Mouse (Mus musculus) embryonic facial prominence, embryonic 11.5 days (tissue): Measurements from ENCODE around the gene Eogt. TPM values are rescaled to one million over a fixed set of nuclear protein-coding genes. Genes with fewer than 3 reads are reported as not detected.

ENCODE experiments used
- ATAC-seq: fragments of 200-750 bp; cut with Nextera tagmentation; replicated peaks from 2 replicates; pipeline ENCODE4 v1.8.0; 2017; ENCODE audit warnings: low read depth; ENCODE audit not compliant: insufficient number of reproducible peaks, low FRiP score, low TSS enrichment
- DNase-seq: peaks from one replicate; pipeline ENCODE4 v3.0.0-alpha.2; 2015; ENCODE audit warnings: low spot score
- H3K27ac ChIP-seq: fragments of 300-500 bp; sonication (generic); replicated peaks from 2 replicates; pipeline ENCODE4 v1.5.1; 2014; ENCODE audit warnings: mild to moderate bottlenecking, low read depth, low read length, control low read depth
- H3K27me3 ChIP-seq: fragments of 300-500 bp; sonication (generic); 2 replicates; pipeline ENCODE4 v1.6.1; 2014; ENCODE audit warnings: mild to moderate bottlenecking, low read length, moderate library complexity, mixed read lengths; ENCODE audit not compliant: control insufficient read depth, insufficient read depth
- H3K36me3 ChIP-seq: fragments of 300-500 bp; sonication (generic); replicated peaks from 2 replicates; pipeline ENCODE4 v1.6.1; 2014; ENCODE audit warnings: low read depth, mild to moderate bottlenecking, low read length, moderate library complexity, mixed read lengths; ENCODE audit not compliant: control insufficient read depth, insufficient read depth
- H3K4me1 ChIP-seq: fragments of 300-500 bp; sonication (generic); 2 replicates; pipeline ENCODE4 v1.6.1; 2014; ENCODE audit warnings: low read length, mixed read lengths; ENCODE audit not compliant: control insufficient read depth, insufficient read depth
- H3K4me2 ChIP-seq: fragments of 300-500 bp; sonication (generic); 2 replicates; pipeline ENCODE4 v1.6.1; 2014; ENCODE audit warnings: low read depth, mild to moderate bottlenecking, control low read depth, low read length, moderate library complexity
- H3K4me3 ChIP-seq: fragments of 300-500 bp; sonication (generic); 2 replicates; pipeline ENCODE4 v1.5.1; 2014; ENCODE audit warnings: low read depth, low read length, control low read depth
- H3K9ac ChIP-seq: fragments of 300-500 bp; sonication (generic); replicated peaks from 2 replicates; pipeline ENCODE4 v1.6.1; 2014; ENCODE audit warnings: mild to moderate bottlenecking, control low read depth, low read length
- H3K9me3 ChIP-seq: fragments of 300-500 bp; sonication (generic); replicated peaks from 2 replicates; pipeline ENCODE4 v1.6.1; 2016; ENCODE audit warnings: mild to moderate bottlenecking, low read length, inconsistent platforms, mixed read lengths; ENCODE audit not compliant: control insufficient read depth
- WGBS: fragments of 180-500 bp; shearing (Covaris S2); extraction: QIAGEN DNeasy Blood & Tissue Kit; methylation state at CpG from one replicate; pipeline ENCODE4 v1.1.7; 2014; 5-methylcytosine and 5-hydroxymethylcytosine counted together
- polyA plus RNA-seq: library from polyadenylated mRNA; unstranded; fragments of >200 nt; fragmentation: Nextera tagmentation; extraction: Ambion mirVana; gene quantifications from 2 replicates; pipeline ENCODE4 v1.2.1, GENCODE M21; 2014

Eogt gene
- polyA plus RNA-seq, 1 experiment from 2014 or later, result 5.5 TPM

DNA sequence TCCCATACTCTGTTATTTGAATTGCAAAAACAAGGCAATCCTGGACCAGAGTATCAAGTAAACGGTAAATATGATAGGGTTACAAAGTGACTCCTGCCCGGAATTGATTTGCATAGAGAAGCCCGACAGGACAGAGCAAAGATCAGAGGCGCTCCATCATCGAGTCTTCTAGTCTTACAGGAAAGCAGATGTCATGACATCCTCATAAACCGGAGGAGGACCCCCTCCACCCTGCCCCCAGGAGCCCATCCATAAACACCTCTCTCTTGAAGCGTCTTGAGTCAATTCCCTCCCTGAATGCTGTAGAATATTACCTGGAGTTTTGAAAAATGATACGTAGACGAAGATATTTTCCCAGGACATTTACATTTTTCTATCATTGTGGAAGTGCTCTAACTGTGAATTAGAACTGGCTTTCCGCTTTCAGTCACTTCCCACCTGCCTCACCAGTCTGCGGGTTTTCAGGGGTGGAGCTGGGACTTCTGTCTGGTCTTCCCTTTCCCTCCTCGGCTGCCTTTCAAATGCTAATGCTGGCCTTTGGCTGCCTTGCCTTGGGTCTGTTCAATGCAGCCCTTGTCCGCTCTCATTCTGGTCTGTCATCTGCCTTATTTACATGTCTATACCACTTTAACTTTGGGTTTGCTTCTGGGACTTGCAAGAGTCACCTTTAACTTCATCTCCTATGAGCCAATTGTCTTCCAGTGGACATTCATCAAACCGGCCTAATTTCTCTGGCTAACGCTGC is 46.9 kb downstream of the Eogt start:
- Histone ChIP-seq H3K9me3 (no peaks in the 10 kb centered on the region), H3K27me3 (no peaks in the 10 kb centered on the region), H3K36me3 (no peaks in the 10 kb centered on the region), H3K9ac (no peak overlapping the region), H3K4me1 (peaks cover 3% of the 10 kb centered on the region; the same call in 1 of the 2 replicates), H3K4me2 (peak overlapping the region; percentile 16; the same call in 1 of the 2 replicates), H3K27ac (no peak overlapping the region), H3K4me3 (no peak overlapping the region)
- DNase-seq (no peak), ATAC-seq (0 out of 2 replicates have a peak, but pooled peaks have one; percentile 40)
- WGBS, result 4% methylated on average over 15 of the region's 15 CpGs

DNA sequence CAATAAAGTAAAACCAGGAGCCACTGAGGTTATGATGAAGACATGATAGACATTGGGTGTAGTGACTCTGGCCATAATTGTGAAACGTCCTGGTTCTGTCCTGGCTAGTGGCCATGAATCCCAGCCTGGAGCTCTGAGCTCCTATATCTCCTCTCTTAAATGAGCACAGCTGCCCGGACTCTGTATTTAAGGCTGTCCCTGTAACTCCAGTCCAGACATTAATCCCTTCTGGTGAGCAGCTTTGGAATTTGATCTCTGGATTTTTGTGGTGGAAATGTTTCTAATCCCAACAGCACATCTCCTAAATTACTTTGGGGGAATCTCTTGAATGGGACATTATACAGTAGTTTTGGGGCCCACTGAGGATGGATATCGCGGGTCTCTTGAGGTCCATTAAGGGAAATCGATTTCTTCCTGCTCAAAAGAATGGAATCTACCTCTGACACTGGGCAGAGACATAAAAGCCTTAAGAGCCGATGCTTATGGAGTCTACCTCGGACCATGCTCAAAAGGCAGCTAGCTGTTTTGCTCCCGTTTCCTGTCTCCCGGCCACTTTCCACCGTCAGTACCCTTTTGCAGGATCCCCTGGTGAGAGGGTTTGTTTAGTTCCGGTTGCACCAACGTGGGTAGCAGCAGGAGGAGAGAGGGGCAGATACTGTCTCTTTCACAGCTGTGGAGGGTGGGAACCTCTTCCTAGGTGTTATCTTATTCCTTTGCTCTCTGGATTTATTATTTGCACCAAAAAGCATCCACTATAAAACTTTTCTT is 47.6 kb downstream of the Eogt start:
- DNase-seq, result peak; percentile 26
- no peaks in the 10 kb centered on the region for H3K27me3 ChIP-seq
- no peak for ATAC-seq
- no peaks in the 10 kb centered on the region for H3K9me3 ChIP-seq
- no peak overlapping the region for H3K9ac ChIP-seq
- WGBS, result 15% methylated on average over 12 of the region's 12 CpGs
- no peak overlapping the region for H3K4me3 ChIP-seq
- H3K36me3 ChIP-seq, result no peaks in the 10 kb centered on the region
- H3K4me2 ChIP-seq, result no peak overlapping the region; the same call in 1 of the 2 replicates
- H3K27ac ChIP-seq, result no peak overlapping the region
- H3K4me1 ChIP-seq, result peaks cover 3% of the 10 kb centered on the region; the same call in 1 of the 2 replicates

- ATAC-seq (no peak), DNase-seq (no peak)
- 84% methylated on average over 2 of the region's 2 CpGs for WGBS
Observed at GRCm38 (mm10) chr6:97082336-97082735, 66.6 kb downstream of the Eogt start.

DNA sequence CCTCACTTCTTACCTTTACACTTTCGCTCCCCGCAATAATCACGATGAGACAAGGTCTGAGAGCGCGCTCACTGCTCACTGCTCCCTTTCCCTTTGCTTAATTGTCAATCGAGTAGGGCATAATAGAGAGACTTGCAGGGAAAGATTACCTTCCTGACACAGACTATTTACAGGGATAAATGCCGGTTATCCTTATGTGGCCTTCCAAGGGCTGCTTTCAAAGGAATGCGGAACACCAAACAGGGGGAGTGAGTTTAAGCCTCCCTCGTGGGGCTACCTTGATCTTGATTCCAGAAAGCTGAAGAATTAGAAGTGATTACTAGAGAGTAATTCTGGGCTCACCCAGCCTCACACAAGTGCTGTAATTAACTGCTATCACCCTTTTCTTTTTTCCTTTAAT is 69.0 kb downstream of the Eogt start:
- no peaks in the 10 kb centered on the region for H3K27me3 ChIP-seq
- ATAC-seq (no peak), DNase-seq (no peak)
- H3K9me3 ChIP-seq, result no peaks in the 10 kb centered on the region
- H3K27ac ChIP-seq, result no peak overlapping the region
- no peak overlapping the region for H3K4me3 ChIP-seq
- no peak overlapping the region for H3K4me2 ChIP-seq
- no peak overlapping the region for H3K9ac ChIP-seq
- WGBS, result 40% methylated on average over 9 of the region's 9 CpGs
- no peaks in the 10 kb centered on the region for H3K4me1 ChIP-seq
- H3K36me3 ChIP-seq, result no peaks in the 10 kb centered on the region

More at GRCm38 (mm10) chr6:97082336-97082735, 66.6 kb downstream of the Eogt start:
- no peaks in the 10 kb centered on the region for H3K9me3 ChIP-seq
- H3K36me3 ChIP-seq, result no peaks in the 10 kb centered on the region
- H3K4me2 ChIP-seq, result no peak overlapping the region
- H3K27me3 ChIP-seq, result no peaks in the 10 kb centered on the region
- H3K4me3 ChIP-seq, result no peak overlapping the region
- no peaks in the 10 kb centered on the region for H3K4me1 ChIP-seq
- no peak overlapping the region for H3K9ac ChIP-seq
- no peak overlapping the region for H3K27ac ChIP-seq

DNA sequence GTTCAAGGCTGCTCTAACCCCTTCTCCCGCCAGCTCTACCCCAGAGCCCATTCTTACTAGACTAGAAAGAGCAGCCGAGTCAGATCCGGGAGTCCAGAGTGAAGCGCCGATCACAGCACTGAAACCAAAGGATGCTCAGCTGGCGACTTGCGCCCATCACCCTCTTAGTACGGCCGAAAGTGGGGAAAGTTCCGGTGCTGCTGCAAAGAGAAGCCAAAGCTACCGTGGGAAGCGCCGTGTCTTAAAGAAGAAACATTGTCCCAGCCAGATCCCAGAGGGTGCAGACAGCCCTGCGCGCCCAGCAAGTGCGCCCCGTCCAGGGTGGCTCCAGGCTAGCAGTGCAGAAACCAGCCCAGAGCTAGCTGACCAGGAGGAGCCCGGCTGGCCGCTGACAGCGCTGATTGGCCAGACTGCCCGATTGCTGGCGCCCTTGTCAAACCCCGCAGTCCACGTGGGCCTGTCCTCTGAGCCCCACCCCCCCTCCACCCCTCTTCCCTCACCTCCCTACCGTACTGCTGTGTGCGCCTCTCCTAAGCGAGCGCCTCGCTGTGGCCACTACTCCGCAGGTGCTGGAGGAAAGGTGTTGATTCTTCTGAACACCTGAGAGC is 88.8 kb downstream of the Eogt start, which contains the start of gene Fam19a4:
Fam19a4 (minus strand) TSS at position 340 of the 608 bp plus-strand sequence.
- peak within 1 kb of the TSS; percentile 33 for H3K4me3 ChIP-seq
- ATAC-seq (peak; percentile 86), DNase-seq (peak; percentile 77)
- H3K36me3 ChIP-seq, result no peaks in the 10 kb centered on the region
- no peaks in the 10 kb centered on the region for H3K9me3 ChIP-seq
- no peaks in the 10 kb centered on the region for H3K4me1 ChIP-seq
- H3K27ac ChIP-seq, result no peak within 1 kb of the TSS
- H3K4me2 ChIP-seq, result peak within 1 kb of the TSS; percentile 73
- under 1% methylated on average over 30 of the region's 30 CpGs for WGBS
- H3K9ac ChIP-seq, result peak within 1 kb of the TSS; percentile 32
- H3K27me3 ChIP-seq, result peaks cover 14% of the 10 kb centered on the region

Other genes with a start within 250 kb of the Eogt start
- gene Fam19a4, start 88.8 kb downstream of the Eogt start, polyA plus RNA-seq, result 1.2 and 2.8 TPM in 2 replicates
- gene Tmf1, start 29.9 kb upstream of the Eogt start, polyA plus RNA-seq, result 30.3 and 34.2 TPM in 2 replicates
- gene Uba3, start 56.5 kb upstream of the Eogt start, polyA plus RNA-seq, result 102 and 112 TPM in 2 replicates
- 33.4 and 36.1 TPM in 2 replicates for gene Arl6ip5, start 61.5 kb upstream of the Eogt start, polyA plus RNA-seq
- 0.49 and 0.58 TPM in 2 replicates for gene Lmod3, start 103.6 kb upstream of the Eogt start, polyA plus RNA-seq